Mouse (Mus musculus): Measurements from ENCODE around the gene Fam171a2. TPM values are rescaled to one million over a fixed set of nuclear protein-coding genes. Genes with fewer than 3 reads are reported as not detected.
"Not testable (repeated sequence)": the region's sequence is repeated elsewhere in the genome, so short reads cannot be mapped to it uniquely, and the experiment has no call there.

Gene Fam171a2
- total RNA-seq, 2 experiments from 2014 or later = 12.3 to 15.3 TPM

DNA sequence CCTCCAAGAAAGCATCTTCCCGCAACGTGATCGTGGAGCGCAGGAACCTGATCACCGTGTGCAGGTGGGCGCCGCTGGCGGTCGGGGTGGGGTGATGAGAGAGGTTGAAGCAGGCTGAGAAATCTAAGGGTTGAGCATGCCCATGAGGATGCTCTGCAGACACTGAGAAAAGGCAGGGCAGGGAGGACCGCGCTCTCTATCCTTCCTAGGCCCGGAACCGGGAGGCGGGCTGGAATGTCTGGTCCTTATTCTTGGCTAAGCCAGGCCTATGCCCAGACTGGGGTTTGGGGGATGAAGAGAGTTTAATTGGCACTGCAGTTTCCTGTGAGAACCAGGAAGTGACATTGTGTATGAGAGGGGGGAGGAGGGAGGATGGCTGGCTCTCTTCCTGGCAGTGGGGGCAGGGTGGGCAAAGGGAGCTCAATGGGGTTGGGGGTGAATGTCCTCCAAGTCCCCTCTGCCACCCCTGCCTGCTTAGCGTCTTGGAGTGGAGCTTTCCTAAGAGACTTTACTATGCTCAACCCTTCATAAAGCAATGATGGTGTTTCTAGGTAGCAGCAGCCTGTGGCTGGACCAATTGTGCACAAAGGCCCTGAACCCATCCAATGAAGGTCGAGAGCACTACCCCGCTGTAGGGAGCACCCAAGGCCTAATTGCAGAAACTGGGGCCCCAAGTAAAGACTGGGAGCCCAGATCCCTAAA, 53.6 kb downstream of the Fam171a2 start:
- DNase-seq = peak; percentile 25

DNA sequence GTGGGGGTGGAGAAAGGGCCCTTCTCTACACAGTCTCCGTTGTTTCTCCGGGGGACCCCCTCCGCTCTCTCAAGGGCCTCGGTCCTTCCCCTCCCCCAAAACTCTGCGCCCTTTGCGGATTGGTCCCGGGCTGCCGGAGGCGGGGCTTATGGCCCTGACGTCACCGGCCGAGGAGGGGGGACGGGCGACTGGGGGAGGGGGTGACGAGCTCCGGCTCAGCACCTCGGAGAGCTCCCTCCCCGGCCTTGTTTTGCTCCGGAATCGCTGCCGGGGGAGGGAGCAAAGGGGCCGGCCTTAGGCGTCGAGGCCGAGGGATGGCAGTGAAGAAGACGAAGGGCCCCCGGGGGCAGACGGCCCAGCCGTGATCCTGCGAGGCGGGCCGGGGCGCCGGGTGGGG, 54.2 kb downstream of the Fam171a2 start, which contains the start of gene Rundc3a:
Gene Rundc3a, plus strand, starts transcription at position 166 of the 397 bp plus-strand sequence.
- peak; percentile 95 for DNase-seq

DNA sequence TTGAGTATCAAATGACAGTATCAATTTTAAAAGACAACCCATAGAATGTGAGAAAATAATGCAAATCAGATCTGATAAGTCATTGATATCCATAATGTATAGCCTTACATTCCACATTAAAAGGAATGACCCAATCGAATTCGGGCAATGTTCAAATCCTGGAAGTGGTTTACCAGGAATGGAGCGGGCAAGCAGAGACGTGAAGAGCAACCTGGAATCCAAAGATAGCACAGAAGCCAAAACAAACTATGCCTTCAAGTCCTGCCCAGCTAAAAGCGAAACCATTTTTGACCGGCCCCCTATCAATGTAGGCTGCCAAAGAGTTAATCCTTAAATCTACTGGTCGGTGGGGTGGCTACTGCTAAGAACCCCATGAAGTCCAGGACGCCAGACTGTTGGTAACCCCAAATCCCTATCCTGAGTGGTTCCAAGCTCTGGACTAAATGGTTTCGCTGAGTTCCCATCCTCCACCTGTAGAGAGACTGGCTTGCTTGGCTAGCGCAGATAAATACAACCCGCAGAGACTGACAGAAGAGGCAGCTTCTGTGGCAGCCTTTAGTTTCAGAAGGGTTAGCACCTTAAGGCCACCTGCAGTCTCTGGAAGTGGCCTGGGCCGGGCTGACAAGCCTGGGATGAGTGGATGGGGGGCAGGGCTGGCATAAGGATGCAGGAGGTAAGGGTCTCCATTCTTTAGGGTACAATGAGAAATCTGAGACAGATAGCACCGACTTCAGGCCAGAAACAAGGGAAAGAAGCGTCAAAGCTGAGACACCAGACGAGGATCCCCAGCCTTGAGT, 54.8 kb downstream of the Fam171a2 start:
- DNase-seq = no peak

DNA sequence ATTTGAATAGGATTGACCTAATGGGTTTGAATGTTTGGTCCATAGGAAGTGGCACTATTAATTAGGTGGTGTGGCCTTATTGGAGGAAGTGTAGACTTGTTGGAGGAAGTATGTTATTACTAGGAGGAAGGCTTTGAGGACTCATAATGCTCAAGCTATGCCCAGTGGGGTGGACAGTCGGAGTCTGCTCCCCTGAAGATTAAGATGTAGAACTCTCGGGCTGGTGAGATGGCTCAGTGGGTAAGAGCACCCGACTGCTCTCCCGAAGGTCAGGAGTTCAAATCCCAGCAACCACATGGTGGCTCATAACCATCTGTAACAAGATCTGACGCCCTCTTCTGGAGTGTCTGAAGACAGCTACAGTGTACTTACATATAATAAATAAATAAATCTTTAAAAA, 58.0 kb downstream of the Fam171a2 start:
- DNase-seq = not testable (repeated sequence)

Small RNA genes within 50 kb of the gene (microRNA-seq; reads per million reads assigned to microRNA genes)
- not detected for gene Mir6930

Other genes with a start within 250 kb of the Fam171a2 start
- gene Hdac5, start 217.5 kb downstream of the Fam171a2 start, total RNA-seq (2021) = 100 to 1,000 TPM in 1 of 2 experiments, 10 to 100 TPM in 1; 84.4 to 113 TPM
- 1 to 10 TPM; 1.9 to 4.5 TPM for gene BC030867, start 198.8 kb downstream of the Fam171a2 start, total RNA-seq (2021)
- gene Asb16, start 178.9 kb downstream of the Fam171a2 start, total RNA-seq (2021) = 1 to 10 TPM; 1.1 to 2.6 TPM
- 10 to 100 TPM; 36.6 to 41.1 TPM for gene Tmub2, start 162.8 kb downstream of the Fam171a2 start, total RNA-seq (2021)
- 10 to 100 TPM; 47.2 to 51.3 TPM for gene Atxn7l3, start 151.1 kb downstream of the Fam171a2 start, total RNA-seq (2021)
- 100 to 1,000 TPM in 1 of 2 experiments, 10 to 100 TPM in 1; 96.3 to 100 TPM for gene Ubtf, start 127.9 kb downstream of the Fam171a2 start, total RNA-seq (2021)
- gene Slc4a1, start 81.5 kb downstream of the Fam171a2 start, total RNA-seq (2021) = 10 to 100 TPM; 26.6 to 64.2 TPM
- gene Rundc3a, start 54.3 kb downstream of the Fam171a2 start, total RNA-seq (2021) = 10 to 100 TPM; 21.2 to 34.3 TPM
- 100 to 1,000 TPM; 327 to 377 TPM for gene Slc25a39, start 39.7 kb downstream of the Fam171a2 start, total RNA-seq (2021)
- 100 to 1,000 TPM; 161 to 189 TPM for gene Grn, start 17.4 kb downstream of the Fam171a2 start, total RNA-seq (2021)
- gene Itga2b, start 22.4 kb upstream of the Fam171a2 start, total RNA-seq (2021) = 1 to 10 TPM; 4.3 to 5.7 TPM
- gene Gpatch8, start 108.7 kb upstream of the Fam171a2 start, total RNA-seq (2021) = 10 to 100 TPM; 27.6 to 34.7 TPM
- under 1 TPM; 0.51 to 0.64 TPM for gene Gm11627, start 131.8 kb upstream of the Fam171a2 start, total RNA-seq (2021)
- 1 to 10 TPM; 6.3 to 7.2 TPM for gene Fzd2, start 156.7 kb upstream of the Fam171a2 start, total RNA-seq (2021)
- gene Meioc, start 216.0 kb upstream of the Fam171a2 start, total RNA-seq (2021) = not detected